Mouse (Mus musculus): ENCODE results near the gene Map4k3. TPM values are rescaled to one million over a fixed set of nuclear protein-coding genes. Genes with fewer than 3 reads are reported as not detected.
"Not testable (repeated sequence)": the region's sequence is repeated elsewhere in the genome, so short reads cannot be mapped to it uniquely, and the experiment has no call there.

Map4k3 gene
- 2.9 TPM in 2 replicates for total RNA-seq (2015; ENCODE audit: low replicate concordance)
- 1.0 and 2.2 TPM in 2 replicates for total RNA-seq (2017; ENCODE audit: low replicate concordance)

DNA sequence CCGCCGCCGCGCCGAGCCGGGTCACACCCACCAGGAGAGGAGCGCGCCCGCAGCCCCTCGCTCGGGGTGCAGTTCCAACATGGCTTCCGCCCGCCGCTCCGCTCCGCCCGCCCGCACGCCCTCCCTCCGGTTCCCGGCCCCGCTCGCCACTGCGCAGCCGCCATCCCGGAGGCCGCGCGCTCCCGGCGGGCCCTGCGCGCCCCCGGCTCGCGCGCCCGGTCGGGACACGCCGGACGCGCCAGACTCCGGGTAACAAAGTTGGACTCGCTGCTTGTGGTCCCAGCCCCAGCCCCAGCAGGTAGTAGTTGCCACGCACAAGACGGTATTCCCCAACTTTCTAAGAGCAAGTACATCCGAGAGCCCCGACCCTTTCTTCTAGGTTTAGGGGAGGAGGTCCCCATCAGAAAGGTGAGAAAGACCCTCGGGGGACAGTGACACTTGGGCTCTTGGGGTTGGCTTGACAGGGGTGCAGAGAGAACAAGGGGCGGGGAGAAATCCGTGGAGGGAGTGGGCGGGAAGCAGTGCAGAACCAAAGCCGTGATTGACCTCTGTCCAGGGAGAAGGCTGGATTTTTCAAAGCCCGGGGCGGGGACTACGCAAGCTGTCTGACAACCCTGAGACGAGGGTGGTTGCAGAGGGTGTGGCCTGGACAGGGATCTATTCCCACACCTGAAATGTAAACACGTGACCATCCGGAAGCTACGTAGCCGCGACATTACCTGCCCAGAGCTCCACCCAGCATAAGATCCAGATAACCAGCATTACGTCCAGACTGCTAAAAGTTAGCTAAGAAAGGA lies at the start of gene Map4k3:
Gene Map4k3, minus strand, starts transcription at position 424 of the 797 bp plus-strand sequence.
- ATAC-seq (replicated peaks; ENCODE audit: low FRiP score, poor library complexity, severe bottlenecking) = no peak

DNA sequence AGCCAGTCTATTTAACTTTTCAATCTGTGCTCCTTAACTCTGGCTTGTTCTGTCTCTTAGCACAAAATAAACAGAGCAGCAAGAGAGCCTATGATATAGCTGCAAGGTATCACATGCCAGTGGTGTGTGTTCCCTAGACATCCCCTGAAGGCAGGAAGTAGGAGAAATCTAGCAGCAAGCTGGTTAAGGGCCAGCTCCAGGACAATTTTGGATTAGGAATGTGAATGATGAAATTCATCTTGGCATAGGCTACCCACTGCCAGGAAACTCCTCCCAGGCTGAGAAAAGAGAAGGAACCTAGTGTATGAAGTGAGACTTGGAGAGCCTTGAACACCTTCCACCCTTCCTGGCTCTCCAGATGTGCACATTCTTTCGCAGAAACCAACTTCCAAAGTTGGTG lies 49.3 kb upstream of the Map4k3 start:
- ATAC-seq (replicated peaks; ENCODE audit: low FRiP score, poor library complexity, severe bottlenecking) = no peak

DNA sequence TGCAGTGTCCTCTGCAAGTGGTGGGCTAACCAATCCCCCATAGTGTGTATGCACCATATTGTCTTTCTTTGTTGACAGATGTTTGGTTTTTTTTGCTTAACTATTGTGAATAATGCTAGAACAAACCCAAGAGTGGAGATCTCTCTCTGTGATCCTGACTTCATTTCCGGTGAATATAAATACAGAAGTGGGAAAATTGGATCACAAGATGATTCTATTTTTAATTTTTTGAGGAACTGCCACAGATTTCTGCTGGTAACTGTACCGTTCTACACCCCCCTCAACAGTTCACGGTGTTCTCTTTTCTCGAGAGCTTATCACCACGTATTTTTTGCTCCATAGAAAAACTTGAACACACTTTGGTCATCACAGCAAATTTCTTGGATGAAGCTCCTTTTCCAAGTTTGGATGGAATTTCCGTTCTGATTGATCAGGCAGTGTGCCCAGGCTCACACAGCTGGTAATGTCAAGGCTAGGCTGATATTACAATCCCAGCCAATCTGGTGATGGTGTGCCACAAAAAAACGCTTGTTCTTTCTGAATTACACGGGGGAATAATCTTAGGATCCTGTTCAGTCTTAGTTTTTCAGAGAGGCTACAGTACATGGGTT lies 47.0 kb upstream of the Map4k3 start:
- ATAC-seq (replicated peaks; ENCODE audit: low FRiP score, poor library complexity, severe bottlenecking) = no peak

DNA sequence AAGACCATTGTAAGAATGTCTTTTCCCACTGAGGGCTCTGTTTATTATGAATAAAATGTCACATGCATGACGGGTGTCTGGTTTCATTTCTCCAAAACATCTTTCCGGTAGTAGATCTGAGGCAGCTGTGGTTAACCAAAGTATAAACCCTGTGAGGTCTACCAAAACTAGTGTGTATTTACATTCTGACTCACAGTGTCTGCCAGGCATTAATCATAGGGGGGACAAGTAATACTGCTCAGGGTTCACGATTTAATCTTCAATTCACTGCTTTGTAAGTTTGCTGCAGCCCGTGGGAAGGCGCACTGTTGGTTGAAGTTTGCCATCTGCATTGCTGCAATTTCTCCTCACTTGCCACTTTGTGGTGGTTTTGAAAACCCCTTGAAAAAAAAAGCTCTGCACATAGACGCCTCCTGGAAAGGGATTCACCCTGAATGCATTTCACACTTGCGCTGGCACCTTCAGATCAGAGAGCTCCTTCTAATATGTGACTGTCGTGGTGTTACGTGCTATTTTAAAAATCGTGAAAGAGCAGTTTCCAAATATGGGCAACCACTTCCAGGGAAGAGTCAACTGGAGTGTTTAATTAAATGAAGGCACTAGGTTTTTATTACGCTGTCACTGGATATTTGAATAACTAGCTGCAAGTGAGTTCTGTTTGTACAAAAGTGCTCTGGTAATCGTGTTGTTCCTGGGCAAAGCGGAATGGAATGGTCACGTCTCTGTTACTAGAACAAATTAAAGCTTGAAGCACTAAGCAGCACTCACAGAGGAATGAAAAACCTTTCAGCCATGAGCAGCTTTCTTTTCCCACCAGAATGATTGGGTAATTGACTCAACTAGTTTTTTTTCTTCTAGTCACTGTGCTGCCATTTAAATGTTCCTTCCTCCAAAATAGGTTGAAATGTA lies 44.5 kb upstream of the Map4k3 start:
- no peak for ATAC-seq (replicated peaks; ENCODE audit: low FRiP score, poor library complexity, severe bottlenecking)

DNA sequence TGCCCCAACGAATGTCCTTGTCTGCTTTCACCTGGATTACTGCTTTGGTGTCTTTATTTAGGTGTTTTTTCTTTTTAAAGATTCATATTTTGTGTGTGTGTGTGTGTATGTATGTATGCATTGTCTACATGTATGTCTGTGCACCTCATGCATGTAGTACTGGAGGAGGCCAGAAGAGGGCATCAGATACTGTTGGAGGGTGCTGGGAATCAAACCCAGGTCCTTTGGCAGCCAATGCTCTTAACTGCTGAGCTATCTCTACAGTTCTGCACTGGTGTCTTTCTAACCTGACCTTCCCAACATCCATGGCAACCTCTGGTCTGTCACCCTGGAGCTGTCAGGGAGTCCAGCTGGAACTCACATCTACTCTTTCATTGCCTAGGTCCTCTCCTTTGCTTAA lies 41.8 kb upstream of the Map4k3 start:
- ATAC-seq (replicated peaks; ENCODE audit: low FRiP score, poor library complexity, severe bottlenecking) = no peak

DNA sequence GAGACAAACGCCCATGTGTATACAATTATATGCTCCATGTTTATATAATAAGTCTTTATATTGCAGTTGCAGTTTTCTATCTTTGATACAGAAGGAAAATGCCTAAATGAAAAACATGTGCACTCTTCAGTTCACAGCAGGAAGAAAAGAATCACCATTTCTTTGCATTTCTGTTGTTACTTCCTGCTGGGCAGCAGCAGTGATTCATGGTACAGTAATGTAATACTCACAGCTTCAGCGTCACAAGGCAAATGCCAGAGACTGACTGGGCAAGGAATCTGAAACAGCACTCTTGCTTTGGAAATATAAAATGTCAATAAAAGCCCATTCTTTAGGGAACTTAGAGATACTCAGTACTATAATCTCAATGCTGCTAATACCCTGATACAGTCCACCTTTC lies 36.9 kb upstream of the Map4k3 start:
- ATAC-seq (replicated peaks; ENCODE audit: low FRiP score, poor library complexity, severe bottlenecking) = no peak

DNA sequence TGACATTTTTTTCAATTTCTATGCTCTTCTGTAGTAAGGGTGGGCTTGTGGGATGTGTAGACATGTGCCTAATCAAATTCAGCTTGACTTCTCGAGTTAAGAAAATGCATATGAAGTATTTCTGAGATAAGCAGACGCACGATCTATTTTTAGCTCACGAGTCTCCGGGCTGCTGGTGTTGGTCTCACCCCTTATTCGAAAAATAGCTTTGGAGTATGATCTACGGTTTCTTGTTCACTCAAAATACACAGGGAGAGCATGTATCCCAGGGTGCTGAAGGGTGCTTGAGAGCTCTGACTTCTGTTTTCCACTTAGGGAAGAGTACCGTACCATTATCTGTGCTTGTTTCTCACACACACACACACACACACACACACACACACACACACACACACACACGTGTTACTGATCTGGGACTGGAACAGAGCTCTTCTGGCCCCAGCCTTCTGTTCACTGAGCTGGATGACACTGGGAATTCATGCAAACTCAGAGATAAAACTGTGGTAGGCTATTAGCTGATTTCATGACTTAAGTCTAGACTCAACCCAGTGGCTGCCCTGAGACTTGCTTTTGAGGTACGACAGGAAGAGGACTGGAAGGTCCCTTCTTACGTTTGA lies 34.9 kb upstream of the Map4k3 start:
- no peak for ATAC-seq (replicated peaks; ENCODE audit: low FRiP score, poor library complexity, severe bottlenecking)

DNA sequence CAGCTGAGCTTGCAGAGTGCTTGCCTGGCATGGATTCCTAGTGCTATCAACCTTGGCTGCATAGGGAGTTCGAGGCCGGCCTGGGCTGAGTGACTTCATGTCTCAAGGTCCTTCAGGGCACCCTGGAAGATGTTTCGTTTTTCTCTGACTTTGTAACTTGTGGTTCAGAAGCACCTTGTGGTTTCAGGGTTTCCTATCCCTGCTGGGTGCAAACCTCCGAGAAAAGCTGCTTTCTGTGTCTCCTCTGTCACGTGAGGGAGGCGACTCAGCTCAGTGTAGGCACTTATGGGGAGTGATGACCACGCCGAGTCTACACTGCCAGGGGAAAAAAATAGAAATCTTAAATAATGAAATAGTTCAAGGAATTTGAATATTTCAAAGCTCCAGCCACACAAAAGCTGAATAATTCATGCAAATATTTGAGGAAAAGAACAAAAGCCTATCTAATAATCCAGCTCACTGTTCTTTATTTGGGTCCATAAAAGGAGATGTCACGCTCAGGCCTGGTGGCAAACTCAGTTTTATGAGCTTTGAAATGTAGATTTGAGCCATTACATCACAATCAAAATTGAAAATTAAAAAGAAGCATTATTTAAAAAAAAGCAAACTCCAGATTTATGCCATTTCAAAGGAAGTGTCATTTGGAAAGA lies 34.2 kb upstream of the Map4k3 start:
- no peak for ATAC-seq (replicated peaks; ENCODE audit: low FRiP score, poor library complexity, severe bottlenecking)

DNA sequence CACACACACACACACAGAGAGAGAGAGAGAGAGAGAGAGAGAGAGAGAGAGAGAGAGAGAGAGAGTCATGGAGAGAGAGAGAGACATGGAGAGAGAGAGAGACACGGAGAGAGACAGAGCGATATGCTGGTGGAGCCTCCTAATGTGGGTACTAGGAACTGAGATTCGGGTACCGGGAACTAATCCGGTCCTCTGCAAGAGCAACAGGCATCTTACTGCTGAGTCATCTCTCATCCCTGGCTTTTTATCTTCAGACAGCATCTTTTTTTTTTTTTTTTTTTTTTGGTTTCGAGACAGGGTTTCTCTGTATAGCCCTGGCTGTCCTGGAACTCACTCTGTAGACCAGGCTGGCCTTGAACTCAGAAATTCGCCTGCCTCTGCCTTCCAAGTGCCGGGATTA lies 32.9 kb upstream of the Map4k3 start:
- ATAC-seq (replicated peaks; ENCODE audit: low FRiP score, poor library complexity, severe bottlenecking) = not testable (repeated sequence)

DNA sequence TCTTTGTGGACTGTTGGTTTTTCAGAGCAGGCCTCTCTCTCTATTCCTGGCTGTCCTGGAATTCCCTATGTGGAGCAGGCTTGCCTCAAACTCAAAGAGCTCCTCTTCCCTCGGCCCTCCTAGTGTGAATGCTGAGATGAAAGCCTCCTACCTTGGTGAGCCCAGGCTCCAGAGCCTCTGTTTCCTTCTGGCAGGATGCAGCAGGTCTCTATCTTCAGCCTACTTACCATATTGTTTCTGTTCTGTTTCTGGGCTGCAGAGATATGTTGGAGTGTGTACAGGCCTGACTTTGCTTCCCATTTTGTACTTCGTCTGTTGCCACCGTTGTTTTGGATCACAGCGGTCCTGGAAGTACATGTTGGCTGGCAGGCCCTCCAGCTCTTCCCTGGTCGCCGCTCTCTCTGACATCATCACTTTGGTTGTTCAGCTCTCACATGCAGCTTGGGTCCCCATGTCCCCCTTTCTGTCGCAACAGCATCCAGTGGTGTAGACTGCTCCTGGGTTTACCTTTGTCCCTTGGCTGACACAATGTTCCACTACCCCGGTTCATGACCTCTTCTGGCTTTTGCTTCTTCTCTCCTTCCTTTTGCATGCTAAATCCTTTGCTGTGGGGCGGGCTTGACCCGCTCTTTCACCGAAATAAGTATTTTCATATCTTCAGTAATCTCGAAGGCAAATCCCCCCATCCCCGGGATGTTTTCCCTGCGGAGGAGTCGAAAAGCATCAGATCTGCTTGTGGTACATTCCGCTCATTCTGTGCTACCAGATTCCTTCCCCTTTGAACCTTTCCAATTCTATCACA lies 32.3 kb upstream of the Map4k3 start:
- ATAC-seq (replicated peaks; ENCODE audit: low FRiP score, poor library complexity, severe bottlenecking) = no peak

DNA sequence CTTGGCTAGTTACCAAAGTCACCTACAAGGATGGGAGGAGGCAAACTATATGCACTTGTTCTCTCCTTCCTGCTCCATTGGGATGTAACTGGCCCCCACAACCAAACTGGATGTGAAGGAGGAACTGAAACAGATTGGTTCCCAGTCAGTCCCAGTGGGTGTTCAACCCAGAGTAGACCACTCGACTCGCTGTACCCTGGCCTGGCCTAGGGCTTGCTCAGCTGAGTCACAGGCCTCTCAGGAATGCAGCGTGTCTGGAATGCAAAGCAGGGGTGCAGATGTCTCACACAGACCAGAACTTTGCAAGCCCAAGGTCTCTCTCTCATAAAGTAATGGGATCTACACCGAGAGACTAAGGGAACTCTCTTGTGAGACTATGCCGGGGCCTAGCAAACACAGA lies 27.8 kb upstream of the Map4k3 start:
- no peak for ATAC-seq (replicated peaks; ENCODE audit: low FRiP score, poor library complexity, severe bottlenecking)

DNA sequence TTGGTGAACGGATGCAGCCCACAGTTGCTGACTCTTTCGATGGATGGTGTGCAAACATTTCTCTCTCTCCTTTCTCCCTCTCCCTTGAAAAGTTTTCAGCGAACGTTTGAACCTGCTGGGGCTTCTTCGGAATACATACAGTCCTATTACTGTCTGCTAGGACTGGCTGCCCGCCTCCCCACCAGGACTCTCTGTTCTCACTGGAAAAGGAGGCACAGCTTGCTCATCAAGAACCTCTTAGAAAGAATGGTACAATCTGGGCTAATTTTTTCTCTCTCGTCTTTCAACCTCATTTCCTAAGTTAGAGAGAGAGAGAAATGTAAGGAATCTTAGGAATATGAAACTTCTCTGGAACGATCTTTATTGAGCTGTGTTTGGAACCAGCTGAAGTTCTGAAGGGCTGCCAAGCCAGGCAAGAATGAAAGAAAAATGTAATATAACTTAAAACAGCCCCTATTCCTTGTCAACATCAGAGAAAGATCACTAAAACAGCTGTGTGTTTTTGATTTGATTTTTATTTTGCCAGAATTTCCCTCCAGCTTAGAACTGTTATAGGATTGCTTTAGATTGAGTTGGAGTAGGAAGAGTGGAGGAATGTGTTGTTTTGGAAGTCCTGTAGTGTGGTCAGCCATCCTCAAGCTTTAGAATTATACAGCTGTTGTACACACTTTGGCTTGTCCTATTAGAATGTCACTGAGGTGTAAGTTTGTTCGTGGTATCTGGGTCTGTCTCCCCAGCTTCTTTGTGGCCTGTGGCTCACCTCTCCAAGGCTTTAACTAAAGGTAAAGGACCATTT lies 27.0 kb upstream of the Map4k3 start:
- ATAC-seq (replicated peaks; ENCODE audit: low FRiP score, poor library complexity, severe bottlenecking) = no peak

DNA sequence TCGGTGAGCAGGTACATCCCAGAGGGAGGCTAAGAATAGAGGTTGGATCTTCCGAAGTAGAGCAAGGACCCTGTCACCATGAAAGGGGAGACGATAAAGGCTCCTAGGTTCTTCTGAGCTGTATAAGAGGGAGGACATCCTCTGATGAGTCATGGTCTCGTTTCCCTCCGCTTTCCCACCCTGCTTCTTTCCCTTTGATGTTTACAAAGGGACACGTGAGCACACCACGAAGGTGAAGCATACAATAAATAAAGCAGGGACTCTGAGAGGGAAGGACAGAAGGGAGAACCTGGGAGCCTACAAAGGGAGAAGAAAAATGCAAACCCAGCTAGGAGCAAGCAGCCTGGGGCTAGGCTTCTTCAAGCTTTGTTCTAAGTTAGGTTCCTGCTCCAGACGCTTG lies 26.3 kb upstream of the Map4k3 start:
- no peak for ATAC-seq (replicated peaks; ENCODE audit: low FRiP score, poor library complexity, severe bottlenecking)

DNA sequence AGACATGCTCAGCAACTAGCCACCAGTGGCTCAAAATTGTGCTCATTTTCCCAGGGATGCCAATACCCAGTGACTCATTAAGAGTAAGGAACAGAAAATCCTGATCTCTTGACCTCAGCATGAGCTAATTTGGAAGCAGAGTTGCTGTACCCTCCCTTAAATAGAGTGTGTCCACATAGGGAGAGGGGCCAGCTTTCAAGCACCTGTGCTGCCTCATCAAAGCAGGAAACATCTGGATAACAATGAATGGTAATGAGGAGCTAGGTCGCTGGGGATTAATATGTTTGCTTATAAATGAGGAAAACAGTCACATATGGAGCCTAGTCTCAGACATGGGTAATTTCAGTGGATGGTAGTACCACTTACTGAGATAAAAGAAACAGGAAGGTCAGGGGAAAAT lies 24.2 kb upstream of the Map4k3 start:
- ATAC-seq (replicated peaks; ENCODE audit: low FRiP score, poor library complexity, severe bottlenecking) = no peak

DNA sequence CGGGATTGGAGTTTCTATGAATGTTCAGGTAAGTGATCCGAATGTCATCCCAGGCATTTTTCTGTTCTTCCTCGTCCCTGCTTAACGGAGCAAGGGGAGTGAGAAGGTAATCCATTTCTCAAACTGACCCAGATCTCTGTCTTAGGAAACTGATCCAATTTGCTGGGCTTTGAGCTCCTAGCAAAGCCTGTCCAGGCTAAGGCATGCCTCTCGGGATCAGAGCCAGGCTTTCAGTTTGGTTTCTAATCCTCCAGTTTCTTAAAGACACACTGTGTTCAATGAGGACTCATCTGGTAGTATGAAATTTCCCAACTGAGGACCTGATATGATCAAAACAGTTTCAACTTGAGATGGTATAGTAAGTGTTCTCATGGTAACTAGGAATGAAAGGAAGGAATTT lies 11.1 kb upstream of the Map4k3 start:
- ATAC-seq (replicated peaks; ENCODE audit: low FRiP score, poor library complexity, severe bottlenecking) = no peak

DNA sequence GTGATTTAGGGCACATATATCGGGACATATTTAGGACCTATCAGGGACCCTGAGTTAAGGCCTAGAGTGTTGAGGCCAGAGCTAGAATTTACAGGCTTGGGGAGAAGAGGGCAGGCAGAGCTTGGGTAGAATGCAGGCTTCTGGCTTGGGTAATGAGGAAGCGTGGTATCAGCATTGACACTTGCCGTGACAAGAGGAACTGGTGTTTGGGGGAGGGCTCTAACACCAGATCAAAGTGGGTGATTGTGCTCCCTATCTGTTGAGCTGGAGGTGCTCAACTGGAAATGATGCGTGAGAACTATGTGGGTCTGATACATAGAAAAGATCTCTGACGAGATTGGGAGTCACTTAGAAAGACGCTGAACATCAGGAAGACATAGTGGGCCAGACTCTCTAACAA lies 6.4 kb upstream of the Map4k3 start:
- no peak for ATAC-seq (replicated peaks; ENCODE audit: low FRiP score, poor library complexity, severe bottlenecking)

DNA sequence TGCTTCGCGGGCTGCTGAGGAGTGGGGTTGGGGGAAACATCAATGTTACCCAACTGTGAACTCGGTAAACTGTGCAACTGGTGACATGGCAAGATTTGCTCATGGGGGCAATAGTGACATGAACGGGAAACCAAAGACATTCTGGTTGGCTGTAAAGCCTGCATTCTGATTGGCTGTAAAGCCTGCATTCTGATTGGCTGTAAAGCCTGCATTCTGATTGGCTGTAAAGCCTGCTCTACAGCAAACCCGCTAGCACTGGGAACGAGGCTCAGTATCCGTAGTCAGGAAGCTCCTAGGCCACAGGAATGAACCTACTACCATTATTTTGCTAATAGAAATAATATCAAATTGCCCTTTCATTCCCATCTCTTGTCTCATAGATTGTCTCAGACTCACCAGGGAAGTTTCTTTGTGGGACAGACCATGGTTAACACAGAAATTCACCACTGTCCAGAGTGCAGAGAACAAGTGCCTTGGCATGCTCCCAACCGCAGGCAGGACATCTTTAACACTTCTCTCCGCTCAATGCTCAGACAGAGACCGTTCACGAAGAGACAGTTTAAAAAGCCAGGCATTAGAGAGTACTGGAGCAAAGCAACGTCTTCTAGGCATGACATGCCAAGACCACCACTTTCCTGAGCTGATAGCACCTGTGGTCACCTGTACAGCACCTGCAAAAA lies 5.0 kb upstream of the Map4k3 start:
- no peak for ATAC-seq (replicated peaks; ENCODE audit: low FRiP score, poor library complexity, severe bottlenecking)

DNA sequence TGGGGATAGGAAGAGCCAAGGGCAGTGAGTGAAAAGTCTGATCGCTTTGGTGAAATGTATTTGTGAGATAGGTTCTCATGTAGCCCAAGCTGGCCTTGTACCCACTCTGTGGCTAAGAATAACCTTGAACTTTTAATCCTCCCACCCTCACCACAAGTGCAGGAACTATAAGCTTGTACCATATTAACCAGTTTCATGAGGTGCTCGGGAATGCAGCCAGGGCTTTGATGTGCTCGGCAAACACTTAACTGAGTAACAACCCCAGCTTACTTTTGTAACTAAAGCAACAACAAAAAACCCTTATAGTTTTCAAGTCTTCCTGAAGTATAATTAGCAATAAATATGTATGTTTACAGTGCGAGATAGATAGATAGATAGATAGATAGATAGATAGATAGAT lies 4.0 kb upstream of the Map4k3 start:
- no peak for ATAC-seq (replicated peaks; ENCODE audit: low FRiP score, poor library complexity, severe bottlenecking)
